Mouse (Mus musculus) C3H10T1/2 (cell line): ENCODE results near the gene Tsen34. TPM values are rescaled to one million over a fixed set of nuclear protein-coding genes. Genes with fewer than 3 reads are reported as not detected.

Source experiments
- polyA plus RNA-seq, 2 experiments: library from polyadenylated mRNA; unstranded; fragments of >200 nt; fragmentation: generic; extraction: Trizol; gene quantifications; one replicate each; pipeline ENCODE4 v1.2.1; 2012; ENCODE audit warnings: missing spikeins in 2 of 2

The Tsen34 gene
- polyA plus RNA-seq = 100 to 1,000 TPM; 228 to 238 TPM

GRCm38 (mm10) chr7:3692382-3692986, at the start of gene Tsen34:
TSS of gene Tsen34 (plus strand) at chr7:3692863.

GRCm38 (mm10) chr7:3644672-3645487, 47.8 kb upstream of the Tsen34 start, which contains the start of gene Cnot3:
TSS of gene Cnot3 (plus strand) at chr7:3645268.

GRCm38 (mm10) chr7:3665215-3666114, 27.2 kb upstream of the Tsen34 start, which contains the start of gene Leng1:
TSS of gene Leng1 (minus strand) at chr7:3665840.

GRCm38 (mm10) chr7:3677342-3677741, 15.3 kb upstream of the Tsen34 start, which contains the start of gene Tmc4:
TSS of gene Tmc4 (minus strand) at chr7:3677553.

GRCm38 (mm10) chr7:3692987-3693808, 535 bp downstream of the Tsen34 start, which contains the start of gene Mboat7:
TSS of gene Mboat7 (minus strand) at chr7:3693523.

GRCm38 (mm10) chr7:3703879-3704441, 11.3 kb downstream of the Tsen34 start, which contains the start of gene Rps9:
TSS of gene Rps9 (plus strand) at chr7:3703993.

GRCm38 (mm10) chr7:3720268-3720667, 27.6 kb downstream of the Tsen34 start, which contains the start of gene Pirb:
TSS of gene Pirb (minus strand) at chr7:3720391.

Other genes starting within 250 kb of the Tsen34 start
- gene Tarm1, start 190.2 kb upstream of the Tsen34 start, polyA plus RNA-seq = not detected
- gene Oscar, start 76.7 kb upstream of the Tsen34 start, polyA plus RNA-seq = under 1 TPM; 0.02 to 0.05 TPM
- gene Ndufa3, start 75.5 kb upstream of the Tsen34 start, polyA plus RNA-seq = 100 to 1,000 TPM; 586 to 641 TPM
- gene Tfpt, start 62.9 kb upstream of the Tsen34 start, polyA plus RNA-seq = 10 to 100 TPM; 24.9 to 28.3 TPM
- gene Prpf31, start 62.9 kb upstream of the Tsen34 start, polyA plus RNA-seq = 10 to 100 TPM; 41.4 to 67.7 TPM
- gene Cnot3, start 47.6 kb upstream of the Tsen34 start, polyA plus RNA-seq = 10 to 100 TPM; 50.5 to 73.1 TPM
- 10 to 100 TPM in 1 of 2 experiments, 1 to 10 TPM in 1; 7.6 to 11.3 TPM for gene Leng1, start 27.0 kb upstream of the Tsen34 start, polyA plus RNA-seq
- 1 to 10 TPM in 1 of 2 experiments, under 1 TPM in 1; 0.41 to 3.0 TPM for gene Tmc4, start 15.3 kb upstream of the Tsen34 start, polyA plus RNA-seq
- 10 to 100 TPM; 31.5 to 50.0 TPM for gene Mboat7, start 660 bp downstream of the Tsen34 start, polyA plus RNA-seq
- 1,000 to 10,000 TPM; 3,467 to 3,490 TPM for gene Rps9, start 11.1 kb downstream of the Tsen34 start, polyA plus RNA-seq
- not detected for gene Pirb, start 27.5 kb downstream of the Tsen34 start, polyA plus RNA-seq
- gene Gm15448, start 132.8 kb downstream of the Tsen34 start, polyA plus RNA-seq = not detected
- gene Pira2, start 152.2 kb downstream of the Tsen34 start, polyA plus RNA-seq = not detected
- gene Gm14548, start 205.3 kb downstream of the Tsen34 start, polyA plus RNA-seq = not detected
- not detected for gene Lilra6, start 222.6 kb downstream of the Tsen34 start, polyA plus RNA-seq